Mouse (Mus musculus) forebrain, postnatal 0 days (tissue): ENCODE results near the gene D5Ertd579e. TPM values are rescaled to one million over a fixed set of nuclear protein-coding genes. Genes with fewer than 3 reads are reported as not detected.

Experiments used
- ATAC-seq: fragments of 200-750 bp; cut with Nextera tagmentation; 2 replicates; pipeline ENCODE4 v1.8.0; 2017; ENCODE audit warnings: mild to moderate bottlenecking, moderate library complexity
- DNase-seq: peaks from one replicate; pipeline ENCODE4 v3.0.0-alpha.2; 2015
- H3K27ac ChIP-seq: fragments of 300-500 bp; sonication (generic); 2 replicates; pipeline ENCODE4 v1.5.1; 2014; ENCODE audit warnings: low read depth, mild to moderate bottlenecking, antibody characterized with exemption, low read length, moderate library complexity, mixed read lengths
- H3K27me3 ChIP-seq: fragments of 300-500 bp; sonication (generic); 2 replicates; pipeline ENCODE4 v1.6.1; 2014; ENCODE audit warnings: mild to moderate bottlenecking, low read length, mixed read lengths; ENCODE audit not compliant: insufficient read depth
- H3K36me3 ChIP-seq: fragments of 300-500 bp; sonication (generic); 2 replicates; pipeline ENCODE4 v1.6.1; 2014; ENCODE audit warnings: mild to moderate bottlenecking, moderate library complexity; ENCODE audit not compliant: insufficient read depth
- H3K4me1 ChIP-seq: fragments of 300-500 bp; sonication (generic); 2 replicates; pipeline ENCODE4 v1.6.1; 2014; ENCODE audit warnings: antibody characterized with exemption; ENCODE audit not compliant: insufficient read depth
- H3K4me2 ChIP-seq: fragments of 300-500 bp; sonication (generic); 2 replicates; pipeline ENCODE4 v1.6.1; 2014; ENCODE audit warnings: low read depth, mild to moderate bottlenecking, moderate library complexity
- H3K4me3 ChIP-seq: fragments of 300-500 bp; sonication (generic); 2 replicates; pipeline ENCODE4 v1.5.1; 2014; ENCODE audit warnings: low read depth, low read length, mixed read lengths
- H3K9ac ChIP-seq: fragments of 300-500 bp; sonication (generic); 2 replicates; pipeline ENCODE4 v1.6.1; 2014; ENCODE audit warnings: mild to moderate bottlenecking
- H3K9me3 ChIP-seq: fragments of 300-500 bp; sonication (generic); 2 replicates; pipeline ENCODE4 v1.6.1; 2016; ENCODE audit warnings: low read length
- CTCF ChIP-seq: sonication (generic); IDR thresholded peaks from 2 replicates; pipeline ENCODE4 v1.5.1; 2016; ENCODE audit warnings: antibody characterized with exemption, control low read depth, low read depth
- WGBS: fragments of 180-500 bp; shearing (Covaris S2); extraction: QIAGEN DNeasy Blood & Tissue Kit; methylation state at CpG from one replicate; pipeline ENCODE4 v1.1.7; 2014; 5-methylcytosine and 5-hydroxymethylcytosine counted together
- polyA plus RNA-seq: library from polyadenylated mRNA; unstranded; fragments of >200 nt; fragmentation: Nextera tagmentation; extraction: Ambion mirVana; gene quantifications from 2 replicates; pipeline ENCODE4 v1.2.1, GENCODE M21; 2015
- total RNA-seq: library from RNA; depleted of rRNA; stranded (reverse); fragments of >200 nt; gene quantifications from 2 replicates; pipeline ENCODE4 v1.2.3, GENCODE M21; 2014

Gene D5Ertd579e
- total and polyA plus RNA-seq, 2 experiments from 2014 or later: 27.4 to 105 TPM

DNA sequence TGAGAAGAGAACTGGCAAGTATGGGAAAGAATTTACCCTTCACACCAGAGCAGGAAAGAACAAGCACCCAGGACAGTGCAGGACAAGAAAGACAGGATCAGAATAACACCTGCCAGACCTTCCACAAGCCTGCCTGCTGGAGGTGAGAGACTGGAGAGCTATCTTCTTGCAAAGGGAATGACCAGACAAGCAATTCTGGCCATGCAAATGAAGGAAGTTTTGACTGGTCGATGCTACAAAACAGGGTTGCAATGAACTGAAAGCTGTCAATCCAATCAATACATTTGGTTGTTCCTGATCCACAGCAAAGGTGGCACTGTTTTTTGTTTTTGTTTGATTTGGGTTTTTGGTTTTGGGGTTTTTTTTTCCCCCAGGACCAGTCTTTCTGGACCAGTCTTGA is 12.2 kb downstream of the D5Ertd579e start:
- H3K4me3 ChIP-seq: no peak overlapping the region
- TF ChIP-seq CTCF: no peak
- no peak overlapping the region for H3K27ac ChIP-seq
- 87% methylated on average over 1 of the region's 1 CpGs for WGBS
- no peaks in the 10 kb centered on the region for H3K9me3 ChIP-seq
- no peaks in the 10 kb centered on the region for H3K36me3 ChIP-seq
- no peak overlapping the region for H3K4me2 ChIP-seq
- no peak for DNase-seq
- no peak overlapping the region for H3K9ac ChIP-seq
- H3K4me1 ChIP-seq: no peaks in the 10 kb centered on the region
- ATAC-seq: no peak
- no peaks in the 10 kb centered on the region for H3K27me3 ChIP-seq

DNA sequence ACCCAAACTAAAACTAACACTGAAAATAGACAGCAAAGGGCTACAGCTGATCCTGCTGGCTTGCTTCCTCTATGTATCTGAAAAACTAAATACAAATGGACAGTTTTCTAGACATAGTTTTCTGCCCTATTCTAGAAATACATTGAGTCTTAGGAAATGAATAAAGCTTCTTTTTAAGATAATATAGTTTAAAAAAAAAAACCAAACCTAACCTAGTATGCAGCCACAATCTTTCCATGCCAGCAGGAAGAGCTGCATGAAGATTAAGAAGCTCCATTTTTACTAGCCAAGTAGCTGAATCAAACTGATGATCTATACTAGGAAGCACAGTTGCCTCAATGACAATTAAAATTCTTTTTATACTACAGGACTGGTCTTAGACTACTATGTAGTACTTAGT is 14.6 kb downstream of the D5Ertd579e start:
- ATAC-seq (no peak), DNase-seq (no peak)
- no peak for TF ChIP-seq CTCF
- Histone ChIP-seq H3K4me3 (no peak overlapping the region), H3K4me1 (no peaks in the 10 kb centered on the region), H3K9me3 (no peaks in the 10 kb centered on the region), H3K36me3 (no peaks in the 10 kb centered on the region), H3K27ac (no peak overlapping the region), H3K9ac (no peak overlapping the region), H3K27me3 (no peaks in the 10 kb centered on the region), H3K4me2 (no peak overlapping the region)

DNA sequence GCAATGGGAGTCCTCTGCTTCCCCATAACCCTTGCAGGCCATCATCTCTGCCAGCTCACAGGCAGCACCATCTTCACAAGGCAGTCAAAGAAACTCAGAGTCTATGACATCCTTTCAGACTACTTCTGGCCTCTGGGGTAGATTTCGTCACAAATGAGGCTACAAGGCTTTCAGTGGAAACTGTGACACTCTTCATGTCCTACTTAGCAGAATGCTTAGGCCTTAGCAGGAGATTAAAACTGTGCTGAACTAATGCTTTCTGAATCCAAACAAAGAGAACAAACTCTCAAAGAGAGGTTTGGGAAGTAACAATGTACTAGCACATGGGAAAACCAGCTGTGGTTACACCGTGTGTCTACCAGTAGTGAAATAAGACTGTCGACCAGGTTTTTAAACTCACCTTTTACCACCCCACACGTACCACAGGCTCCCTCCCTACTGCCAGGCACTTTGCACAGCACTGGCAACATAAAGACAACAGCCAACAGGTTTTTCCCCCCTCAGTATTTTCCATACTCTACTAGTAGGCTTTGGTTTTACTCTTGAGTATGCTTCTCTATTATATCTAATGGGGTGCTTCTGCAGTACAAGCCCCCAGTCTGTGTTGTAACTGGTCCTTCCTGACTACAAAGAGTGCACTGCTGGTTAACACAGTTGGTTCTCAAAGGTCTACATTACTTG is 15.8 kb downstream of the D5Ertd579e start:
- TF ChIP-seq CTCF: no peak
- no peak overlapping the region for H3K4me3 ChIP-seq
- no peak for DNase-seq
- H3K4me1 ChIP-seq: no peaks in the 10 kb centered on the region
- 65% methylated on average over 4 of the region's 4 CpGs for WGBS
- ATAC-seq: no peak
- no peaks in the 10 kb centered on the region for H3K9me3 ChIP-seq
- H3K4me2 ChIP-seq: no peak overlapping the region
- H3K27me3 ChIP-seq: no peaks in the 10 kb centered on the region
- no peak overlapping the region for H3K9ac ChIP-seq
- no peak overlapping the region for H3K27ac ChIP-seq
- no peaks in the 10 kb centered on the region for H3K36me3 ChIP-seq

DNA sequence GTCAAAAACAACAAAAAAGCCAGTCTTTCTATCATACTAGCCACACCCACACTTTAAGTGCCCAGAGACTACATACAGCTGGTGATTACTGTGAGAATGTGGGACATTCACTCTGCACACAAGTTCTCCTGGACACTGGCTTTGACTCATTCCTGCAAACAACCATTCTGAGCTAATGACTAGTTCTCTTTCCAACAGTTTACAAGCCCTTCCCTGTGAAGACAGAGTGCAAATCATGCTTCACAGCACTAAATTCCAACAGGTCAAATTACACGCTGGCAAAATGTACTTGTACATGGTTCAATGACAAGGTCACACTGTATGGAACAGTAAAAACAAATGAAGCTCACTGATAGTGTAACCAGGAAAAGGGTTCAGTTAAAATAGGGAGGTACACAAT is 17.0 kb downstream of the D5Ertd579e start:
- H3K36me3 ChIP-seq: no peaks in the 10 kb centered on the region
- H3K4me3 ChIP-seq: no peak overlapping the region
- H3K9ac ChIP-seq: no peak overlapping the region
- TF ChIP-seq CTCF: no peak
- no peaks in the 10 kb centered on the region for H3K9me3 ChIP-seq
- DNase-seq (no peak), ATAC-seq (no peak)
- H3K4me1 ChIP-seq: no peaks in the 10 kb centered on the region
- no peak overlapping the region for H3K27ac ChIP-seq
- H3K4me2 ChIP-seq: no peak overlapping the region
- no peaks in the 10 kb centered on the region for H3K27me3 ChIP-seq
- WGBS: 56% methylated on average over 1 of the region's 1 CpGs

DNA sequence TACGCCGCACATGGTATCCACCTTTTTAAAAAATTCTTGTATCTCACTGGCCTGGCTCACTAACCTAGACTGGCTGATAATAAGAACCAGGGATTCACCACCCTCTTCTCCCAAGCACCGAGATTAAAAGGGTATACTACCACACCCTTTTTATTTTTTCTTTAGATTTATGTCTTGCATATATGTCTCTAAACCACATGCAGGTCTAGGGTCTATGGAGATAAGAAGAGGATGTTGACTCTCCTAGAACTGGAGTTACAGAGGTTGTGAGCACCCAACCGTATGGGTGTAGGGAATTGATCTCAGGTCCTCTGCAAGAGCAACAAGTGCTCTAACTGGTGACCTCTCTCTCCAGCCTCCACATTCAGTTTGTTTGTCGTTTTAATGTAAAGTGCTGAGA is 17.9 kb downstream of the D5Ertd579e start:
- no peak for TF ChIP-seq CTCF
- WGBS: 93% methylated on average over 5 of the region's 5 CpGs
- no peaks in the 10 kb centered on the region for H3K27me3 ChIP-seq

DNA sequence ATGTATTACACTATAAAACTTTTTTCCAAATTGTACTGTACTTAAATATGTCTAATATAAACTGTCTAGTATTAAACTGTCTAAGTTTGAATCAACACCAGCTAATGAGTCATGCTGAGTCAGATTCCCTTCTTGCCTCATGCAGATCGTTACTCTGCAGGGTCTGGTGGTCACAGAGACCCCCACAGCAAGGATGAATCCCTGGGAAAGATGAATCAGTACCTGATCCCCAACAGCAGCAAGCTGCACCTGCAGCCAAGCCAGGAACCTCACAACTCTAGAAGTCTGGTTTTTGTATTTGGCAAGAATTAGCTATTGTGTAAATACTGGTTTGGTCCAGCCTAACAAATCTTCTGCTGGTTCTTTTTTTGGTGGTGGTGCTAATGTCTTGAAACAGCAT is 20.4 kb downstream of the D5Ertd579e start:
- no peak for ATAC-seq
- H3K36me3 ChIP-seq: peaks cover 13% of the 10 kb centered on the region; the same call in 1 of the 2 replicates
- TF ChIP-seq CTCF: no peak
- no peak overlapping the region for H3K27ac ChIP-seq
- no peak overlapping the region for H3K4me3 ChIP-seq
- H3K9me3 ChIP-seq: no peaks in the 10 kb centered on the region
- no peaks in the 10 kb centered on the region for H3K4me1 ChIP-seq
- H3K4me2 ChIP-seq: no peak overlapping the region
- DNase-seq: no peak
- WGBS: 41% methylated on average over 1 of the region's 1 CpGs
- H3K9ac ChIP-seq: no peak overlapping the region
- no peaks in the 10 kb centered on the region for H3K27me3 ChIP-seq

More for the DNA sequence above, 17.9 kb downstream of the D5Ertd579e start:
- Histone ChIP-seq H3K9me3 (no peaks in the 10 kb centered on the region), H3K4me1 (no peaks in the 10 kb centered on the region), H3K27ac (no peak overlapping the region), H3K4me2 (no peak overlapping the region), H3K4me3 (no peak overlapping the region), H3K36me3 (no peaks in the 10 kb centered on the region), H3K9ac (no peak overlapping the region)
- DNase-seq: no peak
- no peak for ATAC-seq

DNA sequence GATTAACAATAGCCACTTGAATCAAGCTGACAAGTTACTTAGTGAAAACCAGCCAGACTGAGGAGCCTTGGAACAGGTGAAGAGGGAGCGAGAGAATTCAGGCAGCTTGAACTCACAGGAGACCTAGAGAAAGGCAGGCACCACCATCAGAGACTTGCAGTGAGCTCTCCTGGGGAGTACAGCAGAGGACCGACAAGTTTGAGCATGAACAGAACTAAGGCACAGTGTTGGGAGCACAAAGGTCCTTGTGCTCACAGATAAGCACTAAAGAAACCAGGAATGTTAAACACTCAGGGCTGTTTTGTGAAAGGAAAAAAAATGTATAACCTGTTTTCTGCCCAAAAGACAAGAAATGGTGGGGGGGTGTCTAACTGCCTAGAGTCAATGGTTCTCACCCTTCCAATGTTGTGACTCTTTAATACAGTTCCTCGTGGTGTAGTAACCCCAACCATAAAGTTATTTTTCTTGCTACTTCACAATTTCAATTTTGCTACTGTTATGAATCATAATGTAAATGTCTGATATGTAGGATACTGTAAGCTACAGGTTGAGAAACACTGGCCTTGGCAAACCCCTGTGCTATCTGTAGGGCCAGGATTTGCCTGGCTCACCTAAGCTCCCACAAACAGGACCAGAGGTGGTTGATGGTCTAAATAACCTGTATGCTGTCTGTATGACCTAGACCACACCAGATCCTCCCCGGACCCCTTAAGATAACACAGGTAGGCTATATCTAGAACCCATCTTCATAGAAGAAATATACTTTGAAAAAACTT is 21.0 kb downstream of the D5Ertd579e start:
- WGBS: 73% methylated on average over 4 of the region's 4 CpGs
- no peak for TF ChIP-seq CTCF
- Histone ChIP-seq H3K4me3 (no peak overlapping the region), H3K9me3 (no peaks in the 10 kb centered on the region), H3K27me3 (no peaks in the 10 kb centered on the region), H3K9ac (no peak overlapping the region), H3K36me3 (peaks cover 18% of the 10 kb centered on the region), H3K27ac (no peak overlapping the region), H3K4me2 (no peak overlapping the region), H3K4me1 (no peaks in the 10 kb centered on the region)
- ATAC-seq (no peak), DNase-seq (no peak)
